Mouse (Mus musculus) heart, embryonic 12.5 days (tissue): ENCODE results near the gene Ddx41. TPM values are rescaled to one million over a fixed set of nuclear protein-coding genes. Genes with fewer than 3 reads are reported as not detected.

Experiments used
- ATAC-seq: fragments of 200-750 bp; cut with Nextera tagmentation; 2 replicates; pipeline ENCODE4 v1.8.0; 2017; ENCODE audit warnings: moderate TSS enrichment, moderate library complexity; ENCODE audit not compliant: insufficient number of reproducible peaks, low FRiP score
- H3K27ac ChIP-seq: fragments of 300-500 bp; sonication (generic); 2 replicates; pipeline ENCODE4 v1.5.1; 2016; ENCODE audit warnings: mild to moderate bottlenecking, moderate library complexity; ENCODE audit not compliant: poor library complexity, severe bottlenecking
- H3K27me3 ChIP-seq: fragments of 300-500 bp; sonication (generic); replicated peaks from 2 replicates; pipeline ENCODE4 v1.6.1; 2016; ENCODE audit warnings: mild to moderate bottlenecking, moderate library complexity
- H3K36me3 ChIP-seq: fragments of 300-500 bp; sonication (generic); 2 replicates; pipeline ENCODE4 v1.6.1; 2016; ENCODE audit warnings: mild to moderate bottlenecking, moderate library complexity
- H3K4me1 ChIP-seq: fragments of 300-500 bp; sonication (generic); replicated peaks from 2 replicates; pipeline ENCODE4 v1.6.1; 2016; ENCODE audit warnings: mild to moderate bottlenecking
- H3K4me2 ChIP-seq: fragments of 300-500 bp; sonication (generic); 2 replicates; pipeline ENCODE4 v1.6.1; 2016; ENCODE audit warnings: mild to moderate bottlenecking, moderate library complexity
- H3K4me3 ChIP-seq: fragments of 300-500 bp; sonication (generic); 2 replicates; pipeline ENCODE4 v1.5.1; 2016; ENCODE audit warnings: mild to moderate bottlenecking
- H3K9ac ChIP-seq: fragments of 300-500 bp; sonication (generic); 2 replicates; pipeline ENCODE4 v1.6.1; 2016; ENCODE audit warnings: mild to moderate bottlenecking, moderate library complexity
- H3K9me3 ChIP-seq: fragments of 300-500 bp; sonication (generic); replicated peaks from 2 replicates; pipeline ENCODE4 v1.6.1; 2016; ENCODE audit warnings: mild to moderate bottlenecking, moderate library complexity
- WGBS: fragments of 180-500 bp; shearing (Covaris S2); methylation state at CpG from one replicate; pipeline ENCODE4 v1.1.7; 2016; 5-methylcytosine and 5-hydroxymethylcytosine counted together
- polyA plus RNA-seq: library from polyadenylated mRNA; unstranded; fragments of >200 nt; fragmentation: Nextera tagmentation; extraction: Ambion mirVana; gene quantifications from 2 replicates; pipeline ENCODE4 v1.2.1, GENCODE M21; 2016

The Ddx41 gene
- polyA plus RNA-seq, 1 experiment from 2014 or later = 30.8 TPM

- Histone ChIP-seq H3K9me3 (no peaks in the 10 kb centered on the region), H3K4me1 (peaks cover 4% of the 10 kb centered on the region; the same call in 1 of the 2 replicates), H3K4me2 (no peak overlapping the region), H3K27me3 (no peaks in the 10 kb centered on the region), H3K36me3 (peaks cover 82% of the 10 kb centered on the region), H3K4me3 (no peak overlapping the region), H3K27ac (no peak overlapping the region), H3K9ac (no peak overlapping the region)
- ATAC-seq = no peak
- WGBS = 82% methylated on average over 2 of the region's 2 CpGs
These were observed 4.5 kb upstream of the Ddx41 start for GRCm38 (mm10) chr13:55540933-55541332.

- WGBS = 15% methylated on average over 17 of the region's 17 CpGs
- Histone ChIP-seq H3K27ac (0 out of 2 replicates have a peak overlapping the region, but pooled peaks have one; percentile 53), H3K4me3 (peak overlapping the region; percentile 95), H3K9me3 (no peaks in the 10 kb centered on the region), H3K4me1 (peaks cover 12% of the 10 kb centered on the region), H3K27me3 (no peaks in the 10 kb centered on the region), H3K9ac (peak overlapping the region; percentile 81), H3K4me2 (peak overlapping the region; percentile 90), H3K36me3 (peaks cover 72% of the 10 kb centered on the region)
- peak; percentile 16 for ATAC-seq
These were observed 663 bp downstream of the Ddx41 start for GRCm38 (mm10) chr13:55535796-55536193.

DNA sequence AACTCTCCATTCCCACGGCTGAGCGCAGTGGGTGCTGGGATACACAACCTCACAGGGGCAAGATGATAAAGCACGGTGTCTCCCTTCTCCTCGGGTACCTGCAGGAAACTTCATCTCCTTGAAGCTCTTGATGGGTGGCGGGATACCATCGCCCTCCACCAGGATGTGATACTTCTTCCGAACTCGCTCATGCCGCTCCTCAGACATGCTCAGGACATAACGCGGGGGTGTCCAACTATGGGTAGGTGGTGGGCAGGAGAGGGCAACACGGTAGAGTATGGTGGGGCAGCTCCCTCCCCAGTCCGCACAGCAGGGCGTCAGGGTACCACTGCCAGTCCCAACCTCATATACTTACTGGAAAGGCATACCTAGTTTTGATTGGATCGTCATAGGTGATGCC lies 1.3 kb downstream of the Ddx41 start:
- H3K4me3 ChIP-seq = peak overlapping the region; percentile 95
- WGBS = 89% methylated on average over 15 of the region's 15 CpGs
- no peak for ATAC-seq
- H3K4me1 ChIP-seq = peaks cover 12% of the 10 kb centered on the region
- peak overlapping the region; percentile 90 for H3K4me2 ChIP-seq
- H3K27me3 ChIP-seq = no peaks in the 10 kb centered on the region
- H3K9me3 ChIP-seq = no peaks in the 10 kb centered on the region
- H3K36me3 ChIP-seq = peaks cover 72% of the 10 kb centered on the region
- H3K27ac ChIP-seq = no peak overlapping the region
- H3K9ac ChIP-seq = no peak overlapping the region

DNA sequence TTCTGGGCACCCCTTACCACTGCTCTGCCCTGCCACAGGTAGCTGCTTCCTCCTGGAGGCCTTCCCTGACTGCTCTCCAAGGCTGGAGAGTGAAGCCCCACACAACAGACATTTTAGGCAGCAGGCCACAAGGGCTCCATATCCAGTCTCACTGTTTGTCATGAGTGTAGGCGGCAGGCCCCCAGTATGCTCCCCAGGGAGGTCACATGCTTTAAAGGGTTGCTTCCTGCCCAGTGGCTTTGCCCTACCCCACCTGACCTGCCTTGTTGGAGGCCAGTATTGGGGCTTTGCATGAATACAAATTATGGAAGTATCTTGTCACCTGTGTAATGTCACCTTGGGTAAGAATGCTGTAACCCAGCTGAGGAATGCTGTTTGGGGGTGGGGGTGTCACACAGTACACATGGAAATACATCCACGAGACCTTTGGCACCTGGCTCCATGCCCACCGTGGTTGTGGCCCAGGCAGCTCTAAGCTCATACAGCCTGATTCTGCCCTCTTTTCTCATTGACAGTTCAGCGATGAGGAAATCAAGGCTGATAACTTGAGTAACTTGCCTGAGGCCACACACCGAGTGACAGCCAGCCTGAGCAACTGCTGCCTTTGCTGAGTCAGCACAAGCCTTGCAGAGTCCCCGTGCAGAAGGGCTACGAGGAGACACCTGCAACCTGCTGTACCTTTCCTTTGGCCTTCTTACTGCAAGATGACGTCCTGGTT lies 7.1 kb downstream of the Ddx41 start, which contains the start of gene Dok3:
Gene Dok3 (minus strand): TSS at position 99 of the 718 bp plus-strand sequence.
- Histone ChIP-seq H3K4me2 (no peak within 1 kb of the TSS), H3K27me3 (0 out of 2 replicates have a peak, but pooled peaks cover 3% of the 10 kb centered on the region), H3K27ac (no peak within 1 kb of the TSS), H3K9me3 (no peaks in the 10 kb centered on the region), H3K4me3 (no peak within 1 kb of the TSS), H3K9ac (no peak within 1 kb of the TSS), H3K4me1 (no peaks in the 10 kb centered on the region), H3K36me3 (peaks cover 52% of the 10 kb centered on the region)
- 75% methylated on average over 8 of the region's 8 CpGs for WGBS
- ATAC-seq = no peak

DNA sequence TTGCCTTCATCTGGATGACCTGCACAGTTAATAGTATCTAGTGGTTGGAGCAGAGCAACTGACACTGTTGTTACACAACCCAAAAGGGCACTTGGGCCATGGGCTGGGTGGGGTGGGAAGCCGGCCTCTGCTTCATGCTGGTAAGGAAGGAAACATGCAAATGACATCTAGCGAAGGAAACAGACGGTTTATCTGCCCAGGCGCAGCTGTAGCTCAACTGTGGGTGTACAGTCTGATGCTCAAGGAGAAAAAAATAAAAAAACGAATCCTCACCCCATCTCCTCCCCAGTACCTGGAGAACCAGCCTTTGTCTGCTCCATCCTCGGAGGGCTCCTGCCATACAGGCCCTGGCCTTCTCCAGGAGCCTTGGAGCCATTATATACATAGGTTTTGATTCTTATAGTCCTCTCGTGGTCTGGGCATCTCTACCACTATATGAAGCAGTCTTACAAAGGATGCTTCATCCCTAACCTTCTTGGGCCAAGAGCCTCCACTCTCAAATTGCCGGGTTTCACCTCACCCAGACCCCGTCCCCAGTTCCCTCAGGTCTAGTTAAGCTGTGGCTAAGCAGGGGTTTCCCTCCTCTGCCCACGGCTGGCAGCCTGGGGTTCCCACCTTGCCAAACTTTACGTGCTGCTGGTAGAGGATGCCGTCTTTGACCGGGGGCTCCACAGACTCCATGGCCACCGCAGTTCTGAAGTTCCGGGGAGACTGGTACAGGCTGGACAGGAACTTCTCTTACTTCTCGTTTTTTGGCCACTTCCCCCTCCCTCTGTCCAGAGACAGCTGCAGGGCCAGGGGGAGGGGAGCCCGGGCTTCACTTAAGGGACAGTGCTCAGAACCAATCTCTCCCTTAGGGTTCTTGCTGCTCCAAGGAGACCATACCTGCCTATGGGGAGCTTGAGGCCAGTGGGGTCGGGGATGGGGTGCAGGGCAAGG lies 8.4 kb downstream of the Ddx41 start:
- Histone ChIP-seq H3K9me3 (no peaks in the 10 kb centered on the region), H3K4me2 (no peak overlapping the region), H3K36me3 (peaks cover 39% of the 10 kb centered on the region), H3K9ac (no peak overlapping the region), H3K27me3 (0 out of 2 replicates have a peak, but pooled peaks cover 3% of the 10 kb centered on the region), H3K4me3 (no peak overlapping the region), H3K4me1 (peaks cover 6% of the 10 kb centered on the region; the same call in 1 of the 2 replicates), H3K27ac (no peak overlapping the region)
- no peak for ATAC-seq
- WGBS = 67% methylated on average over 18 of the region's 18 CpGs

GRCm38 (mm10) chr13:55527212-55527611 lies 9.2 kb downstream of the Ddx41 start:
- Histone ChIP-seq H3K27ac (no peak overlapping the region), H3K36me3 (peaks cover 33% of the 10 kb centered on the region), H3K27me3 (0 out of 2 replicates have a peak, but pooled peaks cover 3% of the 10 kb centered on the region), H3K9me3 (no peaks in the 10 kb centered on the region), H3K4me2 (no peak overlapping the region), H3K4me3 (no peak overlapping the region), H3K4me1 (peaks cover 10% of the 10 kb centered on the region; the same call in 1 of the 2 replicates), H3K9ac (no peak overlapping the region)
- no peak for ATAC-seq
- WGBS = 87% methylated on average over 16 of the region's 16 CpGs

DNA sequence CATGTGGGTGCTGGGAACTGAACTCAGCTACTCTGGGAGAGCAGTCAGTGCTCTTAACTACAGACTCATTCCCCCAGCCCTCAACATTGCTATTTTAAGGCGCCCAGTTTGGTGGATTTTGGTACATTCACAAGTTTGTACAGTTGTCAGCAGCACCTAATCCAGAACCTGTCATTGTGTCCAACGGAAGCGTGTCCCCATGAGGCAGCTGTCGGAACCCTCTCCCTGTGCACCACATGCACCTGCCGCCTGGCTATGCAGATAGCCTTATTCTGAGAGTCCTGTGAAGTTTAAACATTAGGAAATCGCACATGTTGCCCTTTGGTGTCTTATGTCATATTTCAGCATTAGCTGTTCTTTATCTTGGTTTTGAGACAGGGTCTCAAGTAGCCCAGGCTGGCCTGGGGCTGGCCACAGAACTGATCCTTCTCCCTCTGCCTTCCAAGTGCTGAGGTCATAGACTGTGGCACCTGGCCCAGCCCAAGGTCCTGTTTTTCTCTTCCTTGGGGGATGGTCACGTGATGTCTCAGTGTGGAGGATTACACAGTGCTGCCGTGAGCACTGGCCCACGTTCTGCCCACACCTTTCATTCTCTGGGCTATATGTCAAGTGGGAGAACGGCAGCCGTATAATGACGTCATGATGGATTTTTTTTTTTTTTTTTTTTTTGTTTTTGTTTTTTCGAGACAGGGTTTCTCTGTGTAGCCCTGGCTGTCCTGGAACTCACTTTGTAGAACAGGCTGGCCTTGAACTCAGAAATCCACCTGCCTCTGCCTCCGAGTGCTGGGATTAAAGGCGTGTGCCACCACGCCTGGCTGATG lies 10.5 kb downstream of the Ddx41 start:
- Histone ChIP-seq H3K9me3 (no peaks in the 10 kb centered on the region), H3K4me3 (no peak overlapping the region), H3K4me2 (no peak overlapping the region), H3K27ac (no peak overlapping the region), H3K36me3 (peaks cover 20% of the 10 kb centered on the region), H3K4me1 (peaks cover 10% of the 10 kb centered on the region; the same call in 1 of the 2 replicates), H3K9ac (no peak overlapping the region), H3K27me3 (0 out of 2 replicates have a peak, but pooled peaks cover 3% of the 10 kb centered on the region)
- no peak for ATAC-seq
- WGBS = 75% methylated on average over 16 of the region's 16 CpGs

DNA sequence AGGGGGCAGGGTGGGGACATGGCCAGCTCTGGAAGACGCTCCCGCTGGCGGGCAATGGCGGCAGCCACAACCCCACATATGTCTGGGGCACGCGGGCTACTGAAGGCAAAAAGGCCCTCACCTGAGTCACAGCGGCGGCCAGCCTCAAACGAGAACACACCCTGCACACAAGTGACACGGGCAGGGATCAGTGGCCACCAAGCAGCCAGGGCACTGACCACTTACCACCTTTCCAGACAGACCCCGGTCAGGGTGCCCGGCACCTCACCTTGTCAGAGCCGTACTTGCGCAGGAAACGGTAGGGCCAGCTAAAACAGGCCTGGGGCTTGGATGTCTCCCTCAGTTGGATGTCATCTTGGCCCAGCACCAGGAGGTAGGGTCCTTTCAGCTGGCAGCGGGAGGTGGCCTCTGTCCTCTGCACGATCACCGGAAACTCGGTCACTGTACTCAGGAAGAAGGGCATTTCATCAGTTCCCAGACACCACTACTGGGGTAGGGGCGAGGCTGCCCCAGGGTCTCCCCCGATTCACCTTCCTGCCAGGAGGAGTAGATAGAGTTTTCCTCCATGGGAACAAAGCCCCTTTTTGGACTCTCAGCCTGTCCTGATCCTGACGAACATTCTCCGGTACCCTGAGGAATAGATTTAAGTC lies 12.4 kb downstream of the Ddx41 start:
- no peak for ATAC-seq
- no peak overlapping the region for H3K27ac ChIP-seq
- H3K4me2 ChIP-seq = no peak overlapping the region
- H3K9me3 ChIP-seq = no peaks in the 10 kb centered on the region
- H3K4me1 ChIP-seq = peaks cover 10% of the 10 kb centered on the region; the same call in 1 of the 2 replicates
- peaks cover 2% of the 10 kb centered on the region; the same call in 1 of the 2 replicates for H3K36me3 ChIP-seq
- WGBS = 78% methylated on average over 23 of the region's 23 CpGs
- no peak overlapping the region for H3K4me3 ChIP-seq
- H3K9ac ChIP-seq = no peak overlapping the region
- 0 out of 2 replicates have a peak, but pooled peaks cover 3% of the 10 kb centered on the region for H3K27me3 ChIP-seq

- Histone ChIP-seq H3K4me1 (peaks cover 10% of the 10 kb centered on the region; the same call in 1 of the 2 replicates), H3K27ac (peak overlapping the region; percentile 72), H3K9me3 (no peaks in the 10 kb centered on the region), H3K36me3 (no peaks in the 10 kb centered on the region), H3K27me3 (0 out of 2 replicates have a peak, but pooled peaks cover 3% of the 10 kb centered on the region), H3K4me2 (no peak overlapping the region), H3K4me3 (no peak overlapping the region), H3K9ac (no peak overlapping the region)
- ATAC-seq = peak; percentile 62
- WGBS = 63% methylated on average over 17 of the region's 17 CpGs
These were observed 13.2 kb downstream of the Ddx41 start for GRCm38 (mm10) chr13:55523278-55523677.

DNA sequence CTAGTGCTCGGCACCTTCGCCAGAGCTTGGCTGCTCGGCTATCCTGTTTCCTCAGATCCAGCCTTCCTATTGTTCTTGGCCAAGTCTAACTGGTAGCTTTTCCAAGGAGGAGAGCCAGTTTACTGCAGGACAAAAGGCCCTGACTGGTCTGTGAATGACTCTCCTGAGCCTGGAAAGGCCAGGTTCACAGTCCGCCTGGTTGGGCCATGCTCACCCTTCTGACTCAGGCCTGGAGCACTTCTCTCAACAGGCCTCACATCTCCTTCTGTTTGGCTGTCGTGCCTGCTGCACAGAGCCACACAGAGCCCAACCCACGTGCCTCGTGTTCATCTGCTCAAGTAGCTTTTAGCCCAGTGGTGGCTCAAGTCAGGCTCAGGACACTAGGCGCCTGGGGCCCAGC lies 13.7 kb downstream of the Ddx41 start:
- peak; percentile 59 for ATAC-seq
- WGBS = 49% methylated on average over 8 of the region's 8 CpGs

More for the DNA sequence above, 13.7 kb downstream of the Ddx41 start:
- Histone ChIP-seq H3K36me3 (no peaks in the 10 kb centered on the region), H3K27ac (peak overlapping the region; percentile 72), H3K4me2 (no peak overlapping the region), H3K27me3 (0 out of 2 replicates have a peak, but pooled peaks cover 3% of the 10 kb centered on the region), H3K9me3 (no peaks in the 10 kb centered on the region), H3K4me3 (no peak overlapping the region), H3K9ac (no peak overlapping the region), H3K4me1 (peaks cover 10% of the 10 kb centered on the region; the same call in 1 of the 2 replicates)
